Mouse (Mus musculus) T-helper 17 cell (primary cell): ENCODE data around the gene Adcy7.

Experiments used
- in situ Hi-C, 2 experiments: fragments of 300-600 bp; cut with MboI, MseI; formaldehyde crosslinking; loops; 1 replicate in 1 of 2; 2 replicates in 1 of 2; pipeline ENCODE4 v1.15.1; 2025; ENCODE audit warnings: high pct_unique_total_duplicates in 2 of 2

Adcy7 gene

GRCm38 (mm10) chr8:88297976-88298732 is 26.0 kb downstream of the Adcy7 start:
- in situ Hi-C loops: no loop called here

DNA sequence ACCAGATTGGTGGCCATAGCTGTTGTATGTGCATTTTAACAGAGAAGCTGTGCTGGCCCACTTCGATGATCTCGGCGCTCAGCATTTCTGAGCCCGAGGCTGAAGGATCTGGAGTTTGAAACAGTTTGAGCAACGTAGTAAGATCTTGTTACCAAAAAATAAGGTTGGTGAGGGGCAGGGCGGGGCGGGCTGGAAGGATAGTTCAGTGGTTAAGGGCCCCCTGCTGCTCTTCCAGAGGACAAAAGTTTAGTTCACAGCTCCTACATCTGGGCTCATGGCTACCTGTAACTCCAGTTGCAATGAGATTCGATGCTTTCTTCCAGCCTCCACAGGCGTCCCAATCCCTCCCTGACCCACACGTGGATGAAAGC is 26.5 kb downstream of the Adcy7 start:
- in situ Hi-C loops: no loop called here

DNA sequence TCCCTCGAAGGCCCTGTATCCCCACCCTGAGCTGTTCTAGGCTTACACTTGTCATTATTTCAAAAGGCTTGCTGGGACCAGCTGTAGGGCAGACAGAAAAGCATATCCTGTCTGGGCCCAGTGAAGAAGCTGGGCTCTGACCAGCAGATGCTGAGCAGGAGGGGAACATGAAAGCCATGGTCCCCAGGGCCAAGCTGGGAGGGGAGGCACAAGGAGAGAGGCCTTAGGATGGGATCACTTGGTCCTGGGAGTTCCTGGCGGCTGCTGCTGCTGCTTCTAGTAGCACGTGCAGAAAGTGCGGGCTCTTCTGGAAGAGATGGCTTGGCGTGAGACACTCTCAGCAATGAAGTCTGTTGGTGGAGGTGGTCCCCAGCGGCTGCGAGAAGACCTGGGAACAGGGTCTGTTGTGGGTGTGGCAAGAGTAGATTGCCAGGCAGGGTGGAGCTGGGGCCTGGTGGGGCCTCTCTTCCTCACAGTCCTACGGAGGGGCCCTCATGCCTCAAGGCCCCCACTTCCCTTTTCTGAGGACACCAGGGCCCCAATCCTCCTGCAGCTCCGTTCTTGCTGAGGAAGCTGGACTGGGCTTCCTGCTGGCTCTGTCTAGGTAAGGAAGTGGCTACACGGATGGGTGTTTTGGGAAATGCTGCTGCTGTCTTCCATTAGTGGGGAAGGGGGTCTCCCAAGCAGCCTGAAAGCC is 27.9 kb downstream of the Adcy7 start:
- in situ Hi-C loops: no loop called here

- in situ Hi-C loops: no loop called here
These were observed 29.6 kb downstream of the Adcy7 start for GRCm38 (mm10) chr8:88301589-88302437.

DNA sequence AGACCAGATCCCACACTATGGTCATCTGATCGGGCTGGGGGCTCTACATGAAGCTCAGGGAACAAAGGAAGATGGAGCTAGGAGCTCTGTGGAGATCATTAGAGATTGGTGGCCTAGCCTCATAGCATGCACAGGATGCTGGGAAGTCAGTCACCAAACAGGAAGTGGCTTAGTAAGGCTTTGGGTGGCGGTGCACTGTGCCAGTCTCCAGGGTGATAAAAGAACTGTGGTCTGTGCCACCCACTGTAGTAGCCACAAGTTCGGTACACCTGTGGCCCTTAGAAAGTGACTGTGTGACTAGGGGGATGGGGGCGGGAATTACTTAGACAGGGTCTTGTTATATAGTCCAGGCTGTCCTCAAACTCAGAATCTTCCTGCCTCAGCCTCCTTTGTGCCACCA is 33.6 kb downstream of the Adcy7 start:
- in situ Hi-C loops: loop anchor here in 1 of 2 experiments (5.0 kb wide), 1 partner anchor 34 kb away; the partner anchor contains the start of gene Adcy7

DNA sequence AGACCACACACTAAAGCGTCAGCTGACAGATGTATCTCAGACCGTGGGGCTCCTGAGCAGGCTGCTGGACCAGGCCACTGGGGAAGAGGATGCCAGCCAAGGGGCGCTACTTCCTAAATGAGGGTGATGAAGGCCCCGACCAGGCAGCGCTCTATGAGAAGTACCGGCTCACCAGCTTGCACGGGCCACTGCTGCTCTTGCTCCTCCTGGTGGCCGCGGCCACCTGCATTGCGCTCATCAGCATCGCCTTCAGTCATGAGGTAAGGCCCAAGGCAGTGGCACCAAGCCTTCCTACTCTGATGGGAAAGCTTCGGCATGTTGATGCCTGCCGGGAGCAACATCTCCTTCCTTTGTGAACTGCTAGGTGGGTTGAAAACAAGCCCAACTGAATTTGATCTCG is 34.3 kb downstream of the Adcy7 start:
- in situ Hi-C loops: loop anchor here in 1 of 2 experiments (5.0 kb wide), 1 partner anchor 34 kb away; the partner anchor contains the start of gene Adcy7

- in situ Hi-C loops: loop anchor here in 1 of 2 experiments (5.0 kb wide), 1 partner anchor 35 kb away; the partner anchor contains the start of gene Adcy7
These were observed 35.5 kb downstream of the Adcy7 start for GRCm38 (mm10) chr8:88307736-88308135.

GRCm38 (mm10) chr8:88309274-88309873 is 37.2 kb downstream of the Adcy7 start:
- in situ Hi-C loops: loop anchor here in 1 of 2 experiments (5.0 kb wide), 1 partner anchor 37 kb away; the partner anchor contains the start of gene Adcy7

GRCm38 (mm10) chr8:88309881-88310280 is 37.7 kb downstream of the Adcy7 start:
- in situ Hi-C loops: loop anchor here in 1 of 2 experiments (5.0 kb wide), 1 partner anchor 38 kb away; the partner anchor contains the start of gene Adcy7

DNA sequence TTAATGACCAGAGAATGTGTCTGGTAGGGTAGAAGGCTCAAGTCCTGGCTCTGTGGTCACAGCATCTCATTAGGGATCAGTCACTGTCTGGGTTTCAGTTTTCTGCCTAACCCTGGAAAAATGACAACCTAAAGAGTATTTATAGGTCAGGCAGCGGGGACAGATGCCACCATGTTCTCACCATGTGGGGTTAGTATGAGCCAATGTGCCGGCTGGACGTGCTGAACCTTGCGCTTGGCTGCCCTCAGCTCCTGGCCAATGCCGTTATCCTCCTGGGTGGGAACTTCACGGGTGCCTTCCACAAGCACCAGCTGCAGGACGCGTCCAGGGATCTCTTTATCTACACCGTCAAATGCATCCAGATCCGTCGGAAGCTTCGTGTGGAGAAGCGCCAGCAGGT is 38.1 kb downstream of the Adcy7 start:
- in situ Hi-C loops: no loop called here

DNA sequence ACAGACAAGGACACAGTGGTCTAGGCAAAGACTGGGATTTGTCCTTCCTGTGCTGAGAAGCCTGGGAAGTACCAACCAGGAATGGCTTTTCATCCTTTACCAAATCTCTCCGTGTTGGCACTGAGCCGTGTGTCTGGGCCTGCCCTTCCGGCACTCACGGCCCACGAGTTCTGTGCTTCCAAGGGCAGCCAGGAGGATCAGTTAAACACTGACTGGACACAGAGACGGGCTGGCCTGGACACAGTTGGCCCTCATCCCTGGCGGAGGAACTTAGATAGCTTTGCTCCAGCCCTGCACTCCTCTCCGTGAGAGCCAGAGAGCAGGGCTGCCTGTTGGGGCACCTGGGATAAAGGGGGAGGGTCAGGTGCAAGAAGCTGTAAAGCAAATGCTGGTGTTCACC is 40.8 kb downstream of the Adcy7 start:
- in situ Hi-C loops: no loop called here

GRCm38 (mm10) chr8:88313991-88314390 is 41.8 kb downstream of the Adcy7 start:
- in situ Hi-C loops: no loop called here

DNA sequence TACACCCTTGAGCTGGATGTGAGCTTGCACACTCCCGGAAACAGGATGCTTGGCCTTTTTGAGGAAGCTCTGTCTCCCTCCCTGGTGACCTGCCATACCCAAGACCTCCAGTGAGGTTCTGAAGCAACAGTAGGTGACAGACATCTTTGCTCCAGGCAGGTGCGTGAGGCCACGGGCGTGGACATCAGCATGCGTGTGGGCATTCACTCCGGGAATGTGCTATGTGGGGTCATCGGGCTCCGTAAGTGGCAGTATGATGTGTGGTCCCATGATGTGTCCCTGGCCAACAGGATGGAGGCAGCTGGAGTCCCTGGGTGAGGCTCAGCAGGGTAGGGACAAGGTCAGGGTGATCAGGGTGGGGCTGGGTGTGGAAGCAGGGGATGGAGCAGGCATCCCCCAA is 43.1 kb downstream of the Adcy7 start:
- in situ Hi-C loops: no loop called here

DNA sequence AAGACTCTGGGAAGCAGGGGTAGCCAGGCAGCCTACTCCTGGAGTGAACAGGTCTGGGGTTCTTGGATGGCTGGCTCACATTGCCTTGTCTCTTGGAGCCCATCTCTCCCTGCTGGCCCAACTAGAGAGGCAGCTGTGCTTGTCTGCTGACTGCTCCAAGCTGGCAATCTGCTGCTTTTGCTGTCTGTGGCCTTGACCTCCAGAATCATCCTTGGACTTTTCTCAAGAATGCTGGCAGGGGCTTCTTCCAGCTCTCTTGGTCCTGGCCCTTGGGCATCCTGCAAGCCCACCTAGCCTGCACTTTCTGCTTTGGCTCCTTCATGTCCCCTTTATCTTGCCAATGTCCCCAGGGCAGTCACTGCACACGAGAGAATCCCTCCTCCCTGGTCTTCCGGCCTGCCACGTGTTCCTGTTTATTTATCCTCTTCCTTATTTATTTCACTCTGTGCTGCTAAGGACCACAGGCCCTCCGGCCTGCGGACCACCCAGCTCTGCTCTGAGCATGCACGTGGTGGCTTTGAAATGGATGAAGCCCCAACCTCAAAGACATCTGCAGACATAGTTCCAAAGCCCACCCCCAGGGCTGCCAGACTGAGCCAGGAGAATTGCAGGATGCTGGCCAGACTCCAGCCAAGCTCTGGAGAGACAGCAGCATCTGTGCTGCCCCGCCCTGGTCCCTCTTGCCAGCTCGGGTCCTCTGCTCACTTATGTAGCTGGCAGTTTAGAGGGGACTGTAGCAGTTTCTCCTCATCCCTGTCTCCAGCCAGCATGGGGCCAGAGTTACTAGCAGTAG is 44.1 kb downstream of the Adcy7 start:
- in situ Hi-C loops: no loop called here

DNA sequence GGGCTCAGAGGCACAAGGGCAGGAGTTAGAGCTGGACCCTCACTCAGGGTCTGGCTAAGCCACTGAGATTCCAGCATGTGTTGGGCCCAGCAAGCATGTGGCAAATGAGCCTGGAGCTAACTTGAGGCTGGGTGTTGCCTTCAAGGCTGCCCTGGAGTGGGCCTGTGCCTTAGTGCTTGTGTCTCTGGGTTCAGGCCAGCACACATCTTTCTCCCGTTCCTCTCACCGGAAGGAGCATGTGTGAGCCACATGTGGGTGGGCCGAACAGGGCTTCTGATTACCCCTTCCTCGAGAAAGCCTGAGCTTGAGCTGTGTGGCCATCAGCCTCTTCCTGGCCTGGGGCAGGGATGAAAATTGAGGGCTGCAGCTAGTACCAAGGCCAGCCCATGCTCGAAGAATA is 45.1 kb downstream of the Adcy7 start:
- in situ Hi-C loops: no loop called here

- in situ Hi-C loops: no loop called here
These were observed 45.9 kb downstream of the Adcy7 start for GRCm38 (mm10) chr8:88318151-88318550.

GRCm38 (mm10) chr8:88320134-88320533 is 47.9 kb downstream of the Adcy7 start:
- in situ Hi-C loops: no loop called here

DNA sequence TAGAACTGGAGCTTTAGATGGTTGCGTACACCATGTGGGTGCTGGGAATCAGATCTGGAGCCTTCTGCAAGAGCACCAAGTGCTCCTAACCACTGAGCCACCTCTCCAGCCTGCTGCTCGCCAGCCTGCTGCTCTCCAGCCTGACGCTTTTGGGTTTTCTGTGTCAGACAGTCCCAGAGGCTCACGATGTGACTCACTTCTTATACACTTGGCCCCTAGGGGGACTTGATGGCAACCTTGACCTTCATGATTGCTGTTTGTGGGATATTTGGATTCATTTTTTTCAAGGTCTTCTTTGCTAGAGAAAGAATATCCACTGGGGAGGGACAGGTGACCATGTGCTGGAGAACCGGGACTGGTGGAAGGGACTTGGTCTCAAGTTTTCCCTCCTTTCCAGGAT is 49.2 kb downstream of the Adcy7 start:
- in situ Hi-C loops: no loop called here

GRCm38 (mm10) chr8:88323523-88323922 is 51.3 kb downstream of the Adcy7 start:
- in situ Hi-C loops: no loop called here

DNA sequence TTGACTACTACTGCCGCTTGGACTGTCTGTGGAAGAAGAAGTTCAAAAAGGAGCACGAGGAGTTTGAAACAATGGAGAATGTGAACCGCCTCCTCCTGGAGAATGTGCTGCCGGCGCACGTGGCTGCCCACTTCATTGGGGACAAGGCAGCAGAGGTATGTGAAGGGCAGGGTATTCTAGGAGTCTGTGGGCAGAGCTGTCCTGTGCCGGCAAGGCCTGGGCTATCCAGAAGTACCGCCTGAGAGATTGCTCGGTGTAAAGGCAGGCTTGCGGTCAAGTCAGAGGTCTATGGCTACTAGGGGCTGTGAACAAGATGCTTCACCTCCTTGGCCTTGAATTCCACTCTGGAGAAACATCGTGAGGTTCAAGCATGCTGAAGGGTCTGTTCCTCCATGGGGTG is 52.6 kb downstream of the Adcy7 start:
- in situ Hi-C loops: no loop called here

DNA sequence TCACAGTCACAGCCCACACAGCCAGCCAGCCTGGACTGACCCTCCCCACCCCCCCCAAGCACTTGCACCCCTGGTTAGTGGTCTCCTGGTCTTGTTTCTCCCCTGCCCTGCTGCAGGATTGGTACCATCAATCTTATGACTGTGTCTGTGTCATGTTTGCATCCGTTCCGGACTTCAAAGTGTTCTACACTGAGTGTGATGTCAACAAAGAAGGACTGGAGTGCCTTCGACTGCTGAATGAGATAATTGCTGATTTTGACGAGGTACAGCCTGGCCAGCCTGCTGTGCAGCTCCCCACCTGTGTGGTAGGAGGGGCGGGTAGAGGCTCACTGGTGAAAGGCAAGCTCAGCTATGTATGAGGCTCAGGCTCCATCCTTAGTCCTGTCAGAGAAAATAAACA is 53.0 kb downstream of the Adcy7 start:
- in situ Hi-C loops: no loop called here
